In the genomic region with DNA sequence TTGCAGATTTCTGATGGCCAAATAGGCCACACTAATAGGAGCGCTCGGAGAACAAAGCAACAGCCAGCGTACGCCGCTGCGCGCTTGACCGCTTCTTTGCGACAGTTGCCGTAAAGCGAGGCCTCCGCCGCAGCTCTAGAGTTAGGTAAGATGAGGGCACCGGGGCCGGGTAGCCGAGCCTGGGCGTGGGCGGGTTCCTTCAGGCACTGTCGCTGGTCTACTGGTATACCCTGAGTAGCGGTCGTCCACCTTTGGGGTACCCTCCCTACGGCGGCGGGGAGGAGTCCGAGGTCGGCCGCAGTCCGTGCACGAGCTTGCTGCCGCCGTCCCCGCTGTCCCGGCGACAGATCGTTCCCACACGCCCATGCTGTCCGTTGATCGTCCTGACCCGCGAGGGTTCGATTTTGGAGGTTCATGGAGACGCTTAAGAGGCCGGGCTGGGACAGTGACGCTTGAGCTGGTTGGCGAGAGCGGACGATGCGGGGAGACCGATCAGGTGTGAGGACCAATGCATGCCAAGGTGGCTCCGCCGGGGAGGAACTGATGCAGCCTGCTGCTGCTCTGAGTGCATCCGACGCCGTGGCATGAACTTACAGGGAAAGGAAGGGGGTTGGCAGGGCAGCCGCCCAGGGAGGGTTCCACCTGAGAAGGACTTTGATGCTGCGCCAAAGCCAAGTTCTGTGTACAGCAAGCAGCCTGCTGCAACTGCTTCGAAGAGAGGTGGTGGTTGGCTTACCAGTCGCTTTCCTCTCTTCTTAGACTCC, we compare ENCODE assay signal across 8 mouse cellular contexts. TPM values are rescaled to one million over a fixed set of nuclear protein-coding genes. Genes with fewer than 3 reads are reported as not detected.
DNase-seq lines count a peak whose midpoint lies in the region; ATAC-seq and TF ChIP-seq lines count a peak whose summit lies in the region.

No protein-coding gene starts in this region.

- H3K27me3 ChIP-seq in embryonic facial prominence, embryonic 14.5 days (replicated peaks; ENCODE audit: control insufficient read depth, insufficient read depth, low read length): no peaks in the 10 kb centered on the region
- no peaks in the 10 kb centered on the region for H3K27me3 ChIP-seq in heart, adult 2 months (ENCODE audit: control insufficient read depth, insufficient read depth, low read length)
- no peaks in the 10 kb centered on the region for H3K27me3 ChIP-seq in limb, embryonic 13.5 days
- no peaks in the 10 kb centered on the region for H3K27me3 ChIP-seq in midbrain, embryonic 16.5 days (ENCODE audit: control insufficient read depth, insufficient read depth, low read depth, low read length)

- H3K4me1 ChIP-seq in embryonic facial prominence, embryonic 14.5 days (ENCODE audit: control insufficient read depth, insufficient read depth, low read length): no peaks in the 10 kb centered on the region
- H3K4me1 ChIP-seq in heart, adult 2 months (ENCODE audit: control insufficient read depth, insufficient read depth, low read length): no peaks in the 10 kb centered on the region; the same call in 1 of the 2 replicates
- H3K4me1 ChIP-seq in limb, embryonic 13.5 days: peaks cover 8% of the 10 kb centered on the region; the same call in 1 of the 2 replicates
- peaks cover 8% of the 10 kb centered on the region for H3K4me1 ChIP-seq in midbrain, embryonic 16.5 days (ENCODE audit: control insufficient read depth, insufficient read depth, low read length)

- no peak for TF ChIP-seq EP300 in heart, adult 2 months (IDR thresholded peaks at IDR 0.05; ENCODE audit: insufficient read depth, low read depth, low read length)

- peak overlapping the region; percentile 84 for H3K9ac ChIP-seq in embryonic facial prominence, embryonic 14.5 days (ENCODE audit: low read depth, low read length)
- peak overlapping the region; percentile 96 for H3K9ac ChIP-seq in heart, adult 2 months (ENCODE audit: low read depth, low read length)
- H3K9ac ChIP-seq in limb, embryonic 13.5 days: peak overlapping the region; percentile 87
- peak overlapping the region; percentile 89 for H3K9ac ChIP-seq in midbrain, embryonic 16.5 days (ENCODE audit: low read depth, low read length)

- ATAC-seq in embryonic facial prominence, embryonic 14.5 days (ENCODE audit: low read depth): peak; percentile 96
- ATAC-seq in limb, embryonic 13.5 days (ENCODE audit: low FRiP score, low read depth): peak; percentile 96
- peak; percentile 94 for ATAC-seq in midbrain, embryonic 16.5 days

- H3K9me3 ChIP-seq in embryonic facial prominence, embryonic 14.5 days (ENCODE audit: control insufficient read depth, low read length): no peaks in the 10 kb centered on the region
- no peaks in the 10 kb centered on the region for H3K9me3 ChIP-seq in limb, embryonic 13.5 days
- H3K9me3 ChIP-seq in midbrain, embryonic 16.5 days (replicated peaks; ENCODE audit: control insufficient read depth, low read length, poor library complexity, severe bottlenecking): no peaks in the 10 kb centered on the region

- TF ChIP-seq POLR2A in heart, adult 2 months (IDR thresholded peaks at IDR 0.05; ENCODE audit: insufficient read depth, low read depth, low read length): peak; percentile 73

- H3K4me2 ChIP-seq in embryonic facial prominence, embryonic 14.5 days (ENCODE audit: low read depth, low read length): peak overlapping the region; percentile 57
- peak overlapping the region; percentile 86 for H3K4me2 ChIP-seq in limb, embryonic 13.5 days (replicated peaks)
- peak overlapping the region; percentile 85 for H3K4me2 ChIP-seq in midbrain, embryonic 16.5 days (ENCODE audit: low read length)

- no peak for TF ChIP-seq CTCF in heart, adult 2 months (IDR thresholded peaks at IDR 0.05)

- H3K36me3 ChIP-seq in embryonic facial prominence, embryonic 14.5 days (ENCODE audit: control insufficient read depth, insufficient read depth, low read length): no peaks in the 10 kb centered on the region; the same call in 1 of the 2 replicates
- peaks cover 6% of the 10 kb centered on the region; the same call in 1 of the 2 replicates for H3K36me3 ChIP-seq in heart, adult 2 months (ENCODE audit: control insufficient read depth, insufficient read depth, low read length)
- H3K36me3 ChIP-seq in limb, embryonic 13.5 days: peaks cover 4% of the 10 kb centered on the region; the same call in 1 of the 2 replicates
- peaks cover 3% of the 10 kb centered on the region; the same call in 1 of the 2 replicates for H3K36me3 ChIP-seq in midbrain, embryonic 16.5 days (ENCODE audit: control insufficient read depth, insufficient read depth, low read length)

- peak overlapping the region; percentile 68 for H3K27ac ChIP-seq in embryonic facial prominence, embryonic 14.5 days (replicated peaks; ENCODE audit: low read depth, low read length)
- peak overlapping the region; percentile 90 for H3K27ac ChIP-seq in heart, adult 2 months
- H3K27ac ChIP-seq in limb, embryonic 13.5 days: peak overlapping the region; percentile 79
- peak overlapping the region; percentile 91 for H3K27ac ChIP-seq in midbrain, embryonic 16.5 days (ENCODE audit: low read length)

- intact Hi-C loops in heart, adult 2 months (cut with DNase I): loop anchor here (1.0 kb wide), 1 partner anchor 83 kb away; the partner anchor contains the start of gene Fsd1l

- WGBS in embryonic facial prominence, embryonic 14.5 days: 17% methylated on average over 56 of the region's 58 CpGs
- WGBS in heart, adult 2 months: 20% methylated on average over 58 of the region's 58 CpGs
- WGBS in limb, embryonic 13.5 days: 4% methylated on average over 58 of the region's 58 CpGs
- 2% methylated on average over 57 of the region's 58 CpGs for WGBS in midbrain, embryonic 16.5 days

- peak overlapping the region; percentile 83 for H3K4me3 ChIP-seq in embryonic facial prominence, embryonic 14.5 days (ENCODE audit: low read depth, low read length)
- H3K4me3 ChIP-seq in heart, adult 2 months: peak overlapping the region; percentile 72
- H3K4me3 ChIP-seq in limb, embryonic 13.5 days: peak overlapping the region; percentile 65
- peak overlapping the region; percentile 83 for H3K4me3 ChIP-seq in midbrain, embryonic 16.5 days (ENCODE audit: low read depth, low read length)

- peaks cover 2% of the 10 kb centered on the region; the same call in 1 of the 2 replicates for H3K79me2 ChIP-seq in heart, adult 2 months (replicated peaks; ENCODE audit: control insufficient read depth, insufficient read depth, low read length)

- peak; percentile 90 for DNase-seq in 3T3-L1 (ENCODE audit: low read depth, low spot score)
- DNase-seq in adrenal gland, postnatal 4 days (ENCODE audit: low spot score in 2 of 2): peak; percentile 62 to 72
- peak; percentile 97 for DNase-seq in embryonic facial prominence, embryonic 14.5 days (ENCODE audit: low spot score)
- DNase-seq in heart, adult 2 months: peak; percentile 90 to 91
- DNase-seq in kidney, adult 8-10 months: peak; percentile 87 to 93
- DNase-seq in spleen, postnatal 10 days (ENCODE audit: low spot score in 2 of 2): peak; percentile 82 to 93

RNA-seq across cellular contexts. Expression of gene Fktn, which starts 0.4 kb away (rescaled TPM):
- total RNA-seq in adrenal gland, postnatal 4 days (2021): 10 to 100 TPM; 14.6 to 15.2 TPM
- polyA plus RNA-seq in embryonic facial prominence, embryonic 14.5 days (2014; fragmentation: Nextera tagmentation; extraction: Ambion mirVana): 10.8 and 13.5 TPM in 2 replicates
- total RNA-seq in heart, adult 2 months (2021): 10 to 100 TPM; 20.4 to 21.4 TPM
- polyA plus RNA-seq in heart, adult 2 months (2012; rRNA removed): 6.6 and 15.8 TPM in 2 replicates
- 12.6 and 13.4 TPM in 2 replicates for polyA plus RNA-seq in limb, embryonic 13.5 days (2015; fragmentation: Nextera tagmentation; extraction: Ambion mirVana)
- polyA plus RNA-seq in midbrain, embryonic 16.5 days (2015; fragmentation: Nextera tagmentation; extraction: Ambion mirVana): 25.9 and 27.0 TPM in 2 replicates

Comparison
In these comparisons a context has a peak if more than half of its experiments do, and no peak if none do; other contexts are left out.
1. Peak in every context shown above with its lines: DNase-seq, ATAC-seq, H3K4me3 ChIP-seq and H3K27ac ChIP-seq.